ENCODE assay signal across 10 mouse cellular contexts in the genomic region with DNA sequence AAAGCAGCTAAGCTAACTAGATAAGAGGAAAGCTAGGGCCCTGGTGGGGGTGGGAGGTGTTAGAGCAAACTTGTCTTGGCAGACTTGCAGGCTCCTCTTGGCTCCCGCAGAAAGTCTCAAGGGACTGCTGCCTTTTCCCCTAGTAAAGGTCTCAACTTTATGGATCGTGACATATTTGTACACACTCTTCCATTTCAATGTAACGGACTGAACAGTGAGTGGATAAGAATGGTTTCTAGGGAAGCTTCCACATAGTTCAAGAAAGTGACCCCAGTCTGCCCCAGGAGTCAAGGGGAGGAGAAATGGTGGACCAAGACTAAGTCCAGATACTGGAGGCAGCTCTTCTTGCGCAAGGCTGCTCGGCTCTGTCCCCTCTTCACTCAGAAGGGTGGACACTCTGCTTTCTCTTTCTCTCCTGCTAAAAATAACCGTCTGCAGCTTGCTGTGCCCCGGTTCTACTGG. TPM values are rescaled to one million over a fixed set of nuclear protein-coding genes. Genes with fewer than 3 reads are reported as not detected.
DNase-seq lines count a peak whose midpoint lies in the region; ATAC-seq lines count a peak whose summit lies in the region.
"Had no signal": no experiment of that assay in that cellular context is flagged by ENCODE, and none has a peak within 500 bp of the region (broad histone marks: within the 10 kb centered on the region; RNA-seq: fewer than 3 reads in every experiment).

No protein-coding gene starts in this region.

- H3K9ac ChIP-seq in embryonic facial prominence, embryonic 14.5 days (ENCODE audit: low read depth, low read length), result no peak overlapping the region
- no peak overlapping the region for H3K9ac ChIP-seq in midbrain, embryonic 15.5 days

- no peaks in the 10 kb centered on the region for H3K9me3 ChIP-seq in embryonic facial prominence, embryonic 14.5 days (ENCODE audit: control insufficient read depth, low read length)
- no peaks in the 10 kb centered on the region for H3K9me3 ChIP-seq in midbrain, embryonic 15.5 days
- no peaks in the 10 kb centered on the region for H3K9me3 ChIP-seq in limb, embryonic 10.5 days (replicated peaks)

- H3K4me1 ChIP-seq in embryonic facial prominence, embryonic 14.5 days (ENCODE audit: control insufficient read depth, insufficient read depth, low read length), result no peaks in the 10 kb centered on the region
- no peaks in the 10 kb centered on the region for H3K4me1 ChIP-seq in midbrain, embryonic 15.5 days
- H3K4me1 ChIP-seq in limb, embryonic 10.5 days, result peaks cover 12% of the 10 kb centered on the region

- H3K36me3 ChIP-seq in embryonic facial prominence, embryonic 14.5 days (ENCODE audit: control insufficient read depth, insufficient read depth, low read length), result no peaks in the 10 kb centered on the region
- no peaks in the 10 kb centered on the region for H3K36me3 ChIP-seq in midbrain, embryonic 15.5 days (replicated peaks)
- H3K36me3 ChIP-seq in limb, embryonic 10.5 days, result no peaks in the 10 kb centered on the region

- H3K4me3 ChIP-seq in embryonic facial prominence, embryonic 14.5 days (ENCODE audit: low read depth, low read length), result no peak overlapping the region
- H3K4me3 ChIP-seq in midbrain, embryonic 15.5 days, result no peak overlapping the region
- no peak overlapping the region for H3K4me3 ChIP-seq in limb, embryonic 10.5 days

- intact Hi-C loops in heart, postnatal 14 days (cut with DNase I), result no loop called here

- no peak for DNase-seq in frontal cortex, postnatal 10 days (ENCODE audit: low spot score in 2 of 2)
- peak; percentile 31 for DNase-seq in embryonic facial prominence, embryonic 14.5 days (ENCODE audit: low spot score)
- DNase-seq in heart, postnatal 14 days, result peak; percentile 38 to 46
- peak; percentile 44 for DNase-seq in lung, postnatal 14 days
- no peak for DNase-seq in limb, embryonic 10.5 days (ENCODE audit: low spot score)
- DNase-seq: embryo, embryonic 11 days had no signal

- 62% methylated on average over 7 of the region's 7 CpGs for WGBS in embryonic facial prominence, embryonic 14.5 days
- WGBS in midbrain, embryonic 15.5 days, result 81% methylated on average over 7 of the region's 7 CpGs
- WGBS in limb, embryonic 10.5 days, result 87% methylated on average over 7 of the region's 7 CpGs

- no peaks in the 10 kb centered on the region for H3K27me3 ChIP-seq in embryonic facial prominence, embryonic 14.5 days (replicated peaks; ENCODE audit: control insufficient read depth, insufficient read depth, low read length)
- H3K27me3 ChIP-seq in midbrain, embryonic 15.5 days (replicated peaks), result 0 out of 2 replicates have a peak, but pooled peaks cover 4% of the 10 kb centered on the region
- no peaks in the 10 kb centered on the region for H3K27me3 ChIP-seq in limb, embryonic 10.5 days (ENCODE audit: low read depth, poor library complexity, severe bottlenecking)

- H3K4me2 ChIP-seq in embryonic facial prominence, embryonic 14.5 days (ENCODE audit: low read depth, low read length), result no peak overlapping the region
- no peak overlapping the region for H3K4me2 ChIP-seq in midbrain, embryonic 15.5 days

- no peak overlapping the region for H3K27ac ChIP-seq in embryonic facial prominence, embryonic 14.5 days (replicated peaks; ENCODE audit: low read depth, low read length)
- no peak overlapping the region for H3K27ac ChIP-seq in midbrain, embryonic 15.5 days
- H3K27ac ChIP-seq in limb, embryonic 10.5 days, result no peak overlapping the region

- peak; percentile 64; the same call in 1 of the 2 replicates for ATAC-seq in frontal cortex, adult (ENCODE audit: low TSS enrichment)
- no peak for ATAC-seq in embryonic facial prominence, embryonic 14.5 days (ENCODE audit: low read depth)
- no peak for ATAC-seq in midbrain, embryonic 15.5 days (replicated peaks)
- no peak for ATAC-seq in CD4-positive, CD25-positive, alpha-beta regulatory T cell, adult 4 months
- ATAC-seq: forebrain, embryonic 14.5 days had no signal

RNA-seq across cellular contexts. Expression of gene Akap1, which starts 37.0 kb away (rescaled TPM):
- 22.2 and 28.2 TPM in 2 replicates for polyA plus RNA-seq in embryonic facial prominence, embryonic 14.5 days (2014; fragmentation: Nextera tagmentation; extraction: Ambion mirVana)
- 100 to 1,000 TPM; 114 TPM for total RNA-seq in heart, postnatal 14 days (2021)
- 34.9 and 35.4 TPM in 2 replicates for polyA plus RNA-seq in midbrain, embryonic 15.5 days (2015; fragmentation: Nextera tagmentation; extraction: Ambion mirVana)
- polyA plus RNA-seq in limb, embryonic 10.5 days (2016; fragmentation: Nextera tagmentation; extraction: Ambion mirVana), result 16.8 and 17.4 TPM in 2 replicates
- polyA plus RNA-seq in CD4-positive, CD25-positive, alpha-beta regulatory T cell, adult 4 months (2017; shearing (Covaris generic)), result 1 to 10 TPM; 1.3 to 1.6 TPM

RNA-seq across cellular contexts. Expression of gene Scpep1, which starts 53.9 kb away (rescaled TPM):
- 84.5 and 89.0 TPM in 2 replicates for polyA plus RNA-seq in embryonic facial prominence, embryonic 14.5 days (2014; fragmentation: Nextera tagmentation; extraction: Ambion mirVana)
- 10 to 100 TPM; 22.1 to 25.2 TPM for total RNA-seq in heart, postnatal 14 days (2021)
- polyA plus RNA-seq in midbrain, embryonic 15.5 days (2015; fragmentation: Nextera tagmentation; extraction: Ambion mirVana), result 27.8 and 31.7 TPM in 2 replicates
- 63.3 and 65.9 TPM in 2 replicates for polyA plus RNA-seq in limb, embryonic 10.5 days (2016; fragmentation: Nextera tagmentation; extraction: Ambion mirVana)
- polyA plus RNA-seq in CD4-positive, CD25-positive, alpha-beta regulatory T cell, adult 4 months (2017; shearing (Covaris generic)), result 10 to 100 TPM; 13.7 to 19.0 TPM

Comparison
In these comparisons a context has a peak if more than half of its experiments do, and no peak if none do; other contexts are left out.
1. DNase-seq: peak in embryonic facial prominence, embryonic 14.5 days (single experiment), heart, postnatal 14 days (2 of 2) and lung, postnatal 14 days (single experiment); none in frontal cortex, postnatal 10 days (0 of 2) and limb, embryonic 10.5 days (single experiment).